Mouse (Mus musculus): Measurements from ENCODE around the gene Gbp9. TPM values are rescaled to one million over a fixed set of nuclear protein-coding genes. Genes with fewer than 3 reads are reported as not detected.
"Not testable (repeated sequence)": the region's sequence is repeated elsewhere in the genome, so short reads cannot be mapped to it uniquely, and the experiment has no call there.

Gbp9 gene
- polyA plus RNA-seq, 1 experiment from 2014 or later, result 1.6 TPM

DNA sequence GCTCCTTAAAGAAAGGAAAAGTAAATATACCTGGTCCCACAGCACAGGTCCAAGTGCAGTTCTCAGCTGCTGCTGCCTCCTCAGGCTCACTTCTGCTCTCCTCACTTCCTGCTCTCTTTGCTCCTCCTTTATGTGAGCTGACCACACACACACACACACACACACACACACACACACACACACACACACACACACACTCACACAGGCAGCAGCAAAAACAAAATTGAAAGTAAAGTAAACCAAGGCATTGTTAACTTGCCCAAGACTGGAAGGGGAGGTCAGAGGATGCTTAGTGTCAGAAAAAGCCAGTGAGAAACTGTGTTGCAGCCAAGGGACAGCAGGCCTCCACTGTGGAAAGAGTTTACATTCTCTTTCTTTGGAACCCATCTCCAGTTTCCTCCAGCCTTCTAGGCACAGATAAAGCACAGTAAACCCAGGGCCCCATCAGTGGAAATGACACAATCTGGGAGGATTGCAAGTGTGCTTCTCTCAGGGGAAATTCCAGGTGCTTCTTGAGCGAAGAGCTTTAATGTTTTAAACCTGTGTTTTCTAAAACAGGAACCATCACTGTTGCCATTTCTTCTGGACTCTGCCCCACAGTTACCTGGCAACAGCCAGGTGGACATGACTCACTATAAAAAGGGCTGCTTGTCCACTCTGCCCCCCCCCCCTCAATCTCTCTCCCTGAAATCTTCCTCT lies 85.7 kb downstream of the Gbp9 start:
- WGBS, result 70% methylated on average over 1 of the region's 1 CpGs
- not testable (repeated sequence) for DNase-seq (ENCODE audit: low spot score); H3K9me3 ChIP-seq (replicated peaks; ENCODE audit: control insufficient read depth, low read length); H3K27ac ChIP-seq (replicated peaks; ENCODE audit: low read depth, low read length); H3K4me2 ChIP-seq (ENCODE audit: low read depth, low read length); H3K4me1 ChIP-seq (ENCODE audit: control insufficient read depth, insufficient read depth, low read length); H3K9ac ChIP-seq (replicated peaks; ENCODE audit: low read length); H3K4me3 ChIP-seq (ENCODE audit: low read depth, low read length); H3K27me3 ChIP-seq (ENCODE audit: control insufficient read depth, insufficient read depth, low read length); ATAC-seq (replicated peaks; ENCODE audit: insufficient number of reproducible peaks, low FRiP score, low TSS enrichment, low read depth); H3K36me3 ChIP-seq (replicated peaks; ENCODE audit: control insufficient read depth, insufficient read depth, low read depth, low read length)

DNA sequence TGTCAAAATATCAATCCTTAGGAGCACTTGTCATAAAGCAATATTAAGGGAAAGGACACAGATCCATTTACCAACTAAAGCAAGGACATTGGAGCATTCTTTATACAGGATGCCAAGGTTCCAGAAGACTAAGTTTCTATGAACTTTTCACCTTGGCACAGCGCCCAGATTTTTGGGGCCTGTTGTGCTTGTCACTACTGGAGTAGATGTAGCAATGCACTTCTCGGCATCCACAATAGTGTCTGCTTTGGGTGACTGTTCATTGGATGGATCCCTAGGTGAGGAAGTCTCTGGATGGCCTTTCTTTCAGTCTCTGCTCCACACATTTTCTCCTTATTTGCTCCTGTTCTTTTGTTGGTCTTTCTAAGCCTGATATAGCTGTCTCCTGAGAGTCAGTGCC lies 107.0 kb downstream of the Gbp9 start:
- WGBS, result 96% methylated on average over 2 of the region's 2 CpGs
- H3K27ac ChIP-seq (replicated peaks; ENCODE audit: low read depth, low read length), result no peak overlapping the region
- no peaks in the 10 kb centered on the region for H3K36me3 ChIP-seq (replicated peaks; ENCODE audit: control insufficient read depth, insufficient read depth, low read depth, low read length)
- H3K27me3 ChIP-seq (ENCODE audit: control insufficient read depth, insufficient read depth, low read length), result no peaks in the 10 kb centered on the region
- H3K4me2 ChIP-seq (ENCODE audit: low read depth, low read length), result no peak overlapping the region
- no peak overlapping the region for H3K4me3 ChIP-seq (ENCODE audit: low read depth, low read length)
- no peak overlapping the region for H3K9ac ChIP-seq (replicated peaks; ENCODE audit: low read length)
- DNase-seq (ENCODE audit: low spot score), result no peak
- H3K4me1 ChIP-seq (ENCODE audit: control insufficient read depth, insufficient read depth, low read length), result no peaks in the 10 kb centered on the region
- no peak for ATAC-seq (replicated peaks; ENCODE audit: insufficient number of reproducible peaks, low FRiP score, low TSS enrichment, low read depth)
- no peaks in the 10 kb centered on the region for H3K9me3 ChIP-seq (replicated peaks; ENCODE audit: control insufficient read depth, low read length)

Other genes starting within 250 kb of the Gbp9 start
- gene Abcg3, start 156.8 kb downstream of the Gbp9 start, polyA plus RNA-seq (2014; fragmentation: Nextera tagmentation; extraction: Ambion mirVana), result 0.35 and 0.59 TPM in 2 replicates
- 0.70 and 0.87 TPM in 2 replicates for gene Gbp8, start within 50 bp of the Gbp9 start, polyA plus RNA-seq (2014; fragmentation: Nextera tagmentation; extraction: Ambion mirVana)
- gene Gbp4, start within 50 bp of the Gbp9 start, polyA plus RNA-seq (2014; fragmentation: Nextera tagmentation; extraction: Ambion mirVana), result 0.39 and 0.70 TPM in 2 replicates
- gene Gbp10, start 100.0 kb upstream of the Gbp9 start, polyA plus RNA-seq (2014; fragmentation: Nextera tagmentation; extraction: Ambion mirVana), result 0.10 and 0.33 TPM in 2 replicates
- gene Gm43302, start 154.2 kb upstream of the Gbp9 start, polyA plus RNA-seq (2014; fragmentation: Nextera tagmentation; extraction: Ambion mirVana), result not detected in 2 replicates
- 0.22 and 0.25 TPM in 2 replicates for gene Gbp6, start 154.2 kb upstream of the Gbp9 start, polyA plus RNA-seq (2014; fragmentation: Nextera tagmentation; extraction: Ambion mirVana)